Mouse (Mus musculus): ENCODE data around the gene Mrps18b.

DNA sequence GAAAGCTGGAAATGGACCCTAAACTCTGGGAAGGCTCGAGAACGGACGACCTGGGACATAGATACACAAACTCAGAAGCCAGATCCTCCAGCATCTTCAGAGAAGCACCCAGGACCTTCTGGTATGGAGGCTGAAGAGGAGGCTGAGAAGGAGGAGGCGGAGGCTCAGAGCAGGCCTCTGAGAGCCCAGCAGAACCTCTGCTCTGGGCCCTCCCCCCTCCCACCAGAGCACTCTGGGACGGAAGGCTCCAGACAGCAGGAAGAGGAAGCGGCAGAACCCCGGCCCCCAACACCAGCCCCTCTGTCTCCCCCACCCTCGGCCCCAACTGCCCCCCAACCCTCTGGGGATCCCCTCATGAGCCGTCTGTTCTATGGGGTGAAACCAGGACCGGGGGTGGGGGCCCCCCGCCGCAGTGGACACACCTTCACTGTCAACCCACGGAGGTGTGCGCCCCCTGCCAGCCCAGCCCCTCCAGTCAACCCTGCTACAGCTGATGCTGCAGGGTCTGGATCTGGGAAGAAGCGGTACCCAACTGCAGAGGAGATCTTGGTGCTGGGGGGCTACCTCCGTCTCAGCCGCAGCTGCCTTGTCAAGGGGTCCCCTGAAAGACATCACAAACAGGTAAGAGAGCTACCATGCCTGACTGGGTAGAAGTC, 47.9 kb downstream of the Mrps18b start:
- no peak for TF ChIP-seq CTCF (IDR thresholded peaks at IDR 0.05; ENCODE audit: extremely low read depth, insufficient read length, insufficient replicate concordance, low read depth, low read length)
- TF ChIP-seq POLR2A (IDR thresholded peaks at IDR 0.05; ENCODE audit: low read depth, low read length): peak; percentile 19; the same call in 1 of the 2 replicates
